Comparison of ENCODE assay signal across 8 mouse cellular contexts in the genomic region with DNA sequence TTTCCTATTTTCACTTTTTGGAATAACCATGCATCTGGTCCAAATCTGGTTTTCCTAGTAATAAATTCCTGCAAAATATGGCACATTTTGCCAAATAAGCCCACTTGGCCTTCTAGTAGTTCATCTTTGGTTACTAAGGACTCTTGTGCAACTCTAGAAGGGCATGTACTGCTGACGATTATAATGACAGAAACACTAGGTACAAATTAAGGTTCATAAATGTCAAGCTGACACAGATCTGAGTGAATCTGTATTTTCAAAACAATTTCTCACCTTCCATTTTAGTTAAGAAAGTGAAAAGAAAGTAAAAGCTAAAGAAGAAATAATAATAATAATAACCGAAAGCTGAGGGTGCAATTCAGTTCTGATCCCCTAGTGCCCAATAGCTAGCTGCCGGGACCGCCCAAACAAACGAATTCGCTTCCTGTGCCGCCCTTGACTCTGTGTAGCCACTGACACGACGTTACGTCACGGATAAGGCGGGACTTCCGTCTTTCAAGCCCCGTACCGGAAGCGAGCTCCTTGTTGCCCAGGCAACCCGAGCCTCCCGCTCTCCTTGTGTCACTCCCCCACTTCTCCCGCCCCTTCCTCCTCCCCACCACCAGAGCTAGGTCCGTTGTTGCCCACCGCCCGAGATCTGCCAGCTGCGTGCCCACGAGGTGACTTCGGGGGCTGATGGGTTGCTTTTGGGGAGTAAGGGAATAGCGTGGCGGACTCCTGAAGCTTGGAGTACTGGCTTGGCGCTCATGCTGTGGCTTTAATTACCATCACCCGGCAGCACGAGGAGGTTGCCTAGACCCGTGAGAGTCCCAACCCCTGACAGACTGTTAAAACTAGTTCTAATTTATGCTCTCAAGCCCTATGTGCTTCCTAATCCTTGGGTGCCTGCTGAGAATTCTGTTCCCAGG. TPM values are rescaled to one million over a fixed set of nuclear protein-coding genes. Genes with fewer than 3 reads are reported as not detected.
DNase-seq lines count a peak whose midpoint lies in the region; ATAC-seq and TF ChIP-seq lines count a peak whose summit lies in the region.

A gene (plus strand): TSS at position 563 of the 908 bp plus-strand sequence.

- peak within 1 kb of the TSS; percentile 79 for H3K27ac ChIP-seq in gastrocnemius, adult 2 months
- H3K27ac ChIP-seq in hindbrain, postnatal 0 days: peak within 1 kb of the TSS; percentile 74; the same call in 1 of the 2 replicates
- H3K27ac ChIP-seq in left cerebral cortex, adult 2 months: peak within 1 kb of the TSS; percentile 86

- no peaks in the 10 kb centered on the region for H3K27me3 ChIP-seq in hindbrain, postnatal 0 days (ENCODE audit: insufficient read depth, low read length)

- H3K4me1 ChIP-seq in hindbrain, postnatal 0 days (ENCODE audit: insufficient read depth, low read length): no peaks in the 10 kb centered on the region

- no peaks in the 10 kb centered on the region for H3K9me3 ChIP-seq in hindbrain, postnatal 0 days (ENCODE audit: low read length)

- WGBS in hindbrain, postnatal 0 days: 22% methylated on average over 31 of the region's 31 CpGs

- intact Hi-C loops in gastrocnemius, adult 2 months (cut with DNase I): loop anchor here (2.0 to 10.0 kb wide), 4 partner anchors 181 to 1065 kb away; a partner anchor contains a TSS
- intact Hi-C loops in left cerebral cortex, adult 2 months (cut with DNase I): loop anchor here (2.0 kb wide), 2 partner anchors 71 to 247 kb away; no protein-coding TSS in a partner anchor

- H3K9ac ChIP-seq in hindbrain, postnatal 0 days (replicated peaks; ENCODE audit: low read length): peak within 1 kb of the TSS; percentile 45

- peak; percentile 92 for ATAC-seq in common myeloid progenitor, adult 5-6 weeks (replicated peaks; ENCODE audit: low read depth, poor library complexity, severe bottlenecking)
- ATAC-seq in hindbrain, postnatal 0 days: peak; percentile 98
- ATAC-seq in megakaryocyte, adult 5-6 weeks (ENCODE audit: poor library complexity, severe bottlenecking): peak; percentile 98

- DNase-seq in ZHBTc4 (ENCODE audit: low read depth, low spot score): peak; percentile 96
- peak; percentile 94 for DNase-seq in gastrocnemius, adult 2 months
- DNase-seq in hindbrain, postnatal 0 days (ENCODE audit: low spot score): peak; percentile 97
- DNase-seq in left cerebral cortex, adult 2 months (ENCODE audit: extremely low spot score in 1 of 2, low spot score in 2 of 2): peak; percentile 91
- peak; percentile 92 to 97 for DNase-seq in right cerebral cortex, adult 2 months (ENCODE audit: low spot score in 2 of 2)
- DNase-seq in urinary bladder, postnatal 14 days (ENCODE audit: low spot score): peak; percentile 94

- H3K4me3 ChIP-seq in gastrocnemius, adult 2 months: peak within 1 kb of the TSS; percentile 83
- H3K4me3 ChIP-seq in hindbrain, postnatal 0 days (ENCODE audit: low read length): peak within 1 kb of the TSS; percentile 48
- H3K4me3 ChIP-seq in left cerebral cortex, adult 2 months: peak within 1 kb of the TSS; percentile 59

- peak within 1 kb of the TSS; percentile 58 for H3K4me2 ChIP-seq in hindbrain, postnatal 0 days (ENCODE audit: low read depth, low read length)

- H3K36me3 ChIP-seq in hindbrain, postnatal 0 days (ENCODE audit: insufficient read depth, low read length): no peaks in the 10 kb centered on the region

- TF ChIP-seq CTCF in gastrocnemius, adult 2 months (IDR thresholded peaks at IDR 0.05): peak; percentile 29
- TF ChIP-seq CTCF in hindbrain, postnatal 0 days (IDR thresholded peaks at IDR 0.05; ENCODE audit: low read depth): peak; percentile 42; the same call in 1 of the 2 replicates
- peak; percentile 41 for TF ChIP-seq CTCF in left cerebral cortex, adult 2 months (IDR thresholded peaks at IDR 0.05)

RNA-seq across cellular contexts. Expression of the gene that starts here (rescaled TPM):
- 17.0 and 17.1 TPM in 2 replicates for total RNA-seq in common myeloid progenitor, adult 5-6 weeks (2017)
- total RNA-seq in gastrocnemius, adult 2 months (2021): 1 to 10 TPM; 1.5 to 1.7 TPM
- total RNA-seq in hindbrain, postnatal 0 days (2014; rRNA removed): 4.9 and 10.0 TPM in 2 replicates
- polyA plus RNA-seq in hindbrain, postnatal 0 days (2015; fragmentation: Nextera tagmentation; extraction: Ambion mirVana): 8.8 TPM in 2 replicates
- 10 to 100 TPM; 12.8 to 14.1 TPM for total RNA-seq in left cerebral cortex, adult 2 months (2021)
- total RNA-seq in megakaryocyte, adult 5-6 weeks (2015): 5.8 and 6.5 TPM in 2 replicates
- total RNA-seq in megakaryocyte, adult 5-6 weeks (2017): 4.1 and 4.6 TPM in 2 replicates

Comparison
In these comparisons a context has a peak if more than half of its experiments do, and no peak if none do; other contexts are left out.
1. Peak in every context shown above with its lines: DNase-seq, ATAC-seq, H3K4me3 ChIP-seq and H3K27ac ChIP-seq.